10 mouse cellular contexts compared by ENCODE assay signal in genomic region chr1:183905345-183906142, GRCm38 (mm10).
DNase-seq lines count a peak whose midpoint lies in the region; ATAC-seq lines count a peak whose summit lies in the region.
"Had no signal": no experiment of that assay in that cellular context is flagged by ENCODE, and none has a peak within 500 bp of the region (broad histone marks: within the 10 kb centered on the region; RNA-seq: fewer than 3 reads in every experiment).

No protein-coding gene starts in this region.

- no peak overlapping the region for H3K27ac ChIP-seq in hindbrain, embryonic 12.5 days
- H3K27ac ChIP-seq: embryonic facial prominence, embryonic 15.5 days; kidney, postnatal 0 days had no signal

- WGBS in hindbrain, embryonic 12.5 days, result 76% methylated on average over 11 of the region's 11 CpGs

- DNase-seq in frontal cortex, postnatal 25 days (ENCODE audit: low spot score in 2 of 2), result no peak
- DNase-seq in urinary bladder, adult 2 months (ENCODE audit: low spot score), result peak; percentile 31
- no peak for DNase-seq in urinary bladder, postnatal 4 days (ENCODE audit: low spot score in 2 of 2)
- peak; percentile 3 for DNase-seq in kidney, postnatal 14 days
- DNase-seq in urinary bladder, postnatal 36 days (ENCODE audit: low spot score in 2 of 2), result peak; percentile 23 to 80
- DNase-seq in natural killer cell, adult 2 months (ENCODE audit: low spot score in 2 of 2), result no peak

- no peaks in the 10 kb centered on the region for H3K27me3 ChIP-seq in hindbrain, embryonic 12.5 days
- H3K27me3 ChIP-seq: embryonic facial prominence, embryonic 15.5 days had no signal

- no peak overlapping the region for H3K4me2 ChIP-seq in hindbrain, embryonic 12.5 days (replicated peaks)
- H3K4me2 ChIP-seq: embryonic facial prominence, embryonic 15.5 days had no signal

- H3K4me3 ChIP-seq in hindbrain, embryonic 12.5 days, result no peak overlapping the region
- H3K4me3 ChIP-seq: embryonic facial prominence, embryonic 15.5 days had no signal

- peak; percentile 72 for ATAC-seq in frontal cortex, adult (ENCODE audit: low TSS enrichment)
- no peak for ATAC-seq in hindbrain, embryonic 12.5 days (ENCODE audit: low FRiP score)

- H3K9ac ChIP-seq in hindbrain, embryonic 12.5 days, result no peak overlapping the region
- H3K9ac ChIP-seq: embryonic facial prominence, embryonic 15.5 days had no signal

- H3K36me3 ChIP-seq in hindbrain, embryonic 12.5 days, result no peaks in the 10 kb centered on the region
- H3K36me3 ChIP-seq: embryonic facial prominence, embryonic 15.5 days had no signal

- no peaks in the 10 kb centered on the region for H3K9me3 ChIP-seq in hindbrain, embryonic 12.5 days (replicated peaks)
- H3K9me3 ChIP-seq: embryonic facial prominence, embryonic 15.5 days had no signal

- H3K4me1 ChIP-seq in hindbrain, embryonic 12.5 days, result no peaks in the 10 kb centered on the region
- H3K4me1 ChIP-seq: embryonic facial prominence, embryonic 15.5 days had no signal

Comparison
In these comparisons a context has a peak if more than half of its experiments do, and no peak if none do; other contexts are left out.
1. DNase-seq: peak in urinary bladder, adult 2 months (single experiment), kidney, postnatal 14 days (single experiment) and urinary bladder, postnatal 36 days (2 of 2); none in frontal cortex, postnatal 25 days (0 of 2), urinary bladder, postnatal 4 days (0 of 2) and natural killer cell, adult 2 months (0 of 2).